Mouse (Mus musculus) brain, embryonic 14.5 days (tissue): ENCODE measurements around the gene Fam234a. TPM values are rescaled to one million over a fixed set of nuclear protein-coding genes. Genes with fewer than 3 reads are reported as not detected.

Source experiments
- DNase-seq: peaks from one replicate; pipeline ENCODE4 v3.0.0-alpha.2; 2011; ENCODE audit warnings: low read depth
- CTCF ChIP-seq: fragments of 200-500 bp; IDR thresholded peaks from 2 replicates; pipeline ENCODE4 v1.5.1; 2012; ENCODE audit warnings: inconsistent platforms, mild to moderate bottlenecking, moderate library complexity, borderline replicate concordance; ENCODE audit not compliant: insufficient read depth, insufficient read length; ENCODE audit errors: extremely low read depth
- POLR2A ChIP-seq: fragments of 200-500 bp; IDR thresholded peaks from 2 replicates; pipeline ENCODE4 v1.6.1; 2012; ENCODE audit warnings: mild to moderate bottlenecking, inconsistent platforms, borderline replicate concordance; ENCODE audit not compliant: poor library complexity, insufficient read depth, insufficient read length, severe bottlenecking; ENCODE audit errors: extremely low read depth
- polyA plus RNA-seq: library from polyadenylated mRNA; depleted of rRNA; stranded (reverse); fragments of >200 nt; gene quantifications from 2 replicates; pipeline ENCODE4 v1.2.3, GENCODE M21; 2012

The Fam234a gene
- polyA plus RNA-seq, 1 experiment, result 33.7 TPM

DNA sequence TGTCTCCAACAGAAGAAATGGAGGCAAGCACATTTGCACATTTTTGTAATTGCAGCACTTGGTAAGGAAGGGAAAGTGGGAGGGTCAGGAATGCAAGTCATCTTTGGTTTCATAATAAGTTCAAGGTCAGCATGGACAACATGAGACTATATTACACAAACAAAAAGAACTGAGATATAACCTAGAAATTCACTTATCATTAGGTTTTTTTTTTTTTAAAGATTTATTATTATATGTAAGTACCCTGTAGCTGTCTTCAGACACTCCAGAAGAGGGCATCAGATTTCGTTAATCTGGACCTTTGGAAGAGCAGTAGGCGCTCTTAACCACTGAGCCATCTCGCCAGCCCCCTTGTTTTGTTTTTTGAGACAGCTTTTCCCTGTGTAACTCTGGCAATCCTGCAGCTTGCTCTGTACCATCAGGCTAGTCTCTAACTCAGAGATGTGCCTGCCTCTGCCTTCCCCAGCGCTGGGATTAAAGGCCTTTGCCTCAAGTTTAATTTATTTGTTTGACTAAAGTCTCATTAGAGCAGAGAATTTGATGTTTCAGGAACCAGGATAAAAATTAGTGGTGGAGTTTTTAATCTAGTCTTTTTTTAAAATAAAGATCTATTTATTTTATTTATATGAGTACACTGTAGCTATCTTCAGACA, 8.0 kb upstream of the Fam234a start:
- no peak for TF ChIP-seq POLR2A
- TF ChIP-seq CTCF, result no peak
- no peak for DNase-seq

DNA sequence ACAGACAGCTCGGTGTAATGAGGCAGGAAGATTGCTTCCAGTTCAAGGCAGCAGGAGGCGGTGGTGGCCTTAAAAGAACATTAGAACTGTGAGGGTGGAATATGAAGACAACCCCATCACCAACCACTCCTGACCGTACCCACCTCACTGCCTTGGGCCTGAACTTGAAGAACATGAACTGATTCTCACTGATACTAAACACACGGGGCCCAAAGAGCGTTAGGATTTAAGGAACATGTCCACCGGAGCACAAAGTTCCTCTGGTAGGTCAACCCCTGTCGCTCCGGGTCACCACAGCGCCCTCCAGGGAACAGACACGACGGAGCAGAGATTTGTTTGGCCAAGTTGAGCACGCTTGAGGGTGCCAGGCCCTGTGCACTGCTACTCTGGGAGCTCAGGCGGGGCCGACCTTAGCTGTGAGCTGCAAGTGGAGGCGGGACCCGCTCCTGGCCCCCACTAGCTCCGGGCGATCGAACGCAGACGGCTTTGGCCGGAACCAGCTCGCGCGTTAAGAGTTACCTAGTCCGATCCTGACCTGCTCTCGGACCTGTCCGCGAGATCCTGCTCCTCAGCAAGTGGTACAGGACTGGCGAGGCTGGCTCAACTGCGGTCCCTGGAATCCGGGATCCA, 456 bp downstream of the Fam234a start:
- DNase-seq, result peak; percentile 65
- TF ChIP-seq CTCF, result peak; percentile 23; the same call in 1 of the 2 replicates
- TF ChIP-seq POLR2A, result no peak

DNA sequence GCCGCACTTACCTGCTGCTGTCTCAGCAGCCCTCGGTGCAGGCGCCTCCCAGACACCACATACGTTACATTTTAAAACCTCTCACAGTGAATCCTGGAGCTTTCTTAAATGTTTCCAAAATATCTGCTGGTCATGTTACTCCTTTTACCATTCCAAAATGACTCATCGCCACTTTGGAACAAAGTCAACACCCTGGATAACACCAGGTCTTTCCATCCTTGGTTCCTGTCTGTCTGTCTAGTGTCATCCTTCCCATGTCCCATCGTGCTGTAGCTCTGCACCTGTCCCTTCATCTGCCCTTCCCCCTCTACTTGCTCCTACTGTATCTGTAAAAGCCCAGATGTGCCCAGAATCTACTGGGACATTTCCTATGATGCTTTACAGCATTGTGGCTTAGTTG, 3.1 kb downstream of the Fam234a start:
- DNase-seq, result no peak
- TF ChIP-seq POLR2A (no peak), CTCF (no peak)

DNA sequence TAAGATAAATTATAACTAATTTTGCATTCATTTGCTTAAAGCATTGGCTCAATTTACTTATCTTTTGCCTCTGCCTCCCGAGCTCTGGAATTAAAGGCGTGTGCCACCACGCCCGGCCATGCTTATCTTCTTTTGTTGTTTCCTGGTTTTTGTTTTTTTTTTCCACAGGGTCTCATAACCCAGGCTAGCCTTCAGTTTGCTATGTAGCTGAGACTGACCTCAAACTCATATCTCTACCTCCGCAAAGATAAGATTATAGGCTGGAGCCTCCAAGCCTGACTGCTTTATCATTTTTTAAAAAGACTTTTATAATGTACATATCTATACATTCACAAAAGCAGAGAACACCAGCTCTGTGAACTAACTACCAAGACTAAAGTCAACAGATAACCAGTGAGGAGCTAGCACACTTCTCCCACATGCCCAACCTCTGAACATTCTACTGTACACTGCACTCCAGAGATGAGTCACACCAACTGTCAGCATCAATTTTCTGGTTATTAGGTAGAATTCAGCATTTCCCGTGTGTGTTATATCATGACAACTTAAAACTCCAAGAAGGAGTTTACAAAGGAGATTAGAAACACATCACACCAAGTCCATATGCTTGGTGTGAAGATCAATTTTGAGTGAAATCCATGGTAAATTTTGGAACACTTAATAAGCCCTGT, 3.8 kb downstream of the Fam234a start:
- no peak for DNase-seq
- no peak for TF ChIP-seq CTCF
- no peak for TF ChIP-seq POLR2A

DNA sequence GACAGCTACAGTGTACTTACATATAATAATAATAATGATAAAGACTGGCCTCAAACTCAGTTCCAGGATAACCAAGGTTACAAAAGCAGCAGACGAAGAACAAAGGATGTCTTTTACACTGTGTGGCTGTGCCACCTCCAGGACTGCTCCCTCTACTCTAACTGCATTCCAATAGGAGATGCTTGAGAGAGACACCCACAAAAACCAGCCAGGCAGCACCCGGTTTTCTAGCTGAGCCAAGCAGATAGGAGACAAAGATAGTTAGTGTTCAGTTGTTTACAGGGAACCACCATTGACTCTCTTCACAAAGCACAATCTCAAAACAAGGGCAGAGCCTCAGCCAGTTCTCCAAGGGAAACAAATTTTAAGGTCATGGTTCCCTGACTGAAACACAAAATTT, 4.5 kb downstream of the Fam234a start:
- no peak for DNase-seq
- no peak for TF ChIP-seq POLR2A
- TF ChIP-seq CTCF, result no peak

DNA sequence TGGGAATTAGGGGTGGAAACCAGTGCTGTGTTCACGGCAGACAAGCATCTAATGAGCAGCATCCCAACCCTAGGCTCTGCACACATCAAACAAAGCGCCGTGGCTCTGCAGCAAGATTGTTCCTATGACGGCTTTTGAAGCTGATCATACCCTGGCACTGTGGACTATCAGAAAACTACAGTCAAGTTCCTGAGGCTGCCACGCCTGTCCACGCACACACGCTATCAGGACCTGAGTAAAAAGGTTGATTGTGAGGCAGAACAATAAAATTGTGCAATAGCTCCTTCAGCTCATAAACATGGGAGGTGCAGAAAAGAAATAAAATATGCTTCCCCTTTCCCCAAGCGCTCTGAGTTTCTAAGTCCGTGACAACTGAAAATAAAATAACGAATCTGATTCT, 6.4 kb downstream of the Fam234a start:
- no peak for DNase-seq
- TF ChIP-seq POLR2A (no peak), CTCF (no peak)

DNA sequence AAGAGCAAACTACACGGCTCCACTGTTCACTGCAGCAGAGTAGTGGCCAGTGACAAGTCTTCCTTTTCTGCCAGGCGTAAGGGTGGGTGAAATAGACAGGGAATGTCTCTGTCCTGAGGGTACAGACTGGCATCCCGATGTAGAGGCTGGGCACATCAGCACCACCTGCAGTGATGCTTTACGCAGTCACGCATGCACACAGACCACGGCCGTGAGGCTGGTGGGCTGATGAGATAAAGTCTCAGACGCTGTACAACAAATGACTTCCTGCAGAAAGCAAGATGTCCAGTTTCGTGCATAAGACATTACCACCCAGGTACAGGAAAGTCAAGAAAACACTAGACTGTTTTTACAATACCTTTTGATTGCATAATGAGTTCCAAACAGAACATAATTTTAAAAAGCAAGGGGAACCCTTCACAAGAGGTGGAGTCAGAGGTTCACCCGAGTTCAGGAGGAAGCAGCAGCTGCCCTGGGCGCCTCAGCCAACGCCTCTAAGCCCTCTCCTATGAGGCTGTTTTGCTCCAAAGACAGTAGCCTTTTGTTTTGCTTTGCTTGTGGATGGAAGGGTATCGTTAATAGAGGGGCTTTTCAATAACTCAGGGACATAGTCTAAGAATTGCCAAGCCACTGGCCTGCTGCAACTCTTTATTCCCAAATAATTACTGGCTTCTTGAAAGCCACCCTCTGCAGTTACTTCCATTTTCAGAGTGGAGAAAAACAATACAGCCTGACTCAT, 8.8 kb downstream of the Fam234a start:
- TF ChIP-seq POLR2A (no peak), CTCF (no peak)
- peak; percentile 17 for DNase-seq

DNA sequence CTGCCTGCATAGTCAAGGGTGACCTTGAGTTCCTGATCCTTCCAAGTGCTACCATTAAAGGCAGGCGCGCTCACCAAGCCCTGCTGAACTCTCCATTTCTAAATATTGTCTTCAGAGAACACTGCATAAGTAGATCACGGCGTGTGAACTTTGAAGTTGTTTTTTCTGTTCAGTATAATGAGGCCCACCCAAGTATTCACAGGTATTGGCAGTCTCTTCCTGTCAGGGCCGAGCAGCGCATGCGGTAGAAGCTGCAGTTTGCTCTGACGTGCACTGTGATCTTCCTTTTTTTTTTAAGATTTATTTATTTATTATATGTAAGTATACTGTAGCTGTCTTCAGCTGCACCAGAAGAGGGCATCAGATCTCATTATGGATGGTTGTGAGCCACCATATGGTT, 9.7 kb downstream of the Fam234a start:
- TF ChIP-seq CTCF, result no peak
- no peak for TF ChIP-seq POLR2A
- no peak for DNase-seq

DNA sequence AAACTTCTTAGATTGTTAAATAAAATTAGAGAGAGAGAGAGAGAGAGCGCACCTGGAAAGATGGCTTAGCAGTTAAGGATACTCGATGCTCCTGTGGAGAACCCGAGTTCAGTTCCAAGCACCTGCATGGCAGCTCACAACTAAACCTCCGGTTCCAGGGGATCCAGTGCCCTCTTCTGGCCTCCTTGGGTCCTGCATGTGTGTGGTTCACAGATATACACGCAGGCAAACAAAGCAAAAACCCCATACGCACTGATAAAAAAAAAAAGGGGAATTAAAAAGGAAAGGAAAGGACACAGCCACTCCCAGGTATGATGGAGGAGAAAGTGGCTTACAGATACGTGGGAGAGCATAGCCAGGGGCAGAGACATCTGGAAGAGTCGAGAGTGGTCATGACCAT, 11.2 kb downstream of the Fam234a start:
- TF ChIP-seq CTCF (peak; percentile 34; the same call in 1 of the 2 replicates), POLR2A (no peak)
- DNase-seq, result no peak

DNA sequence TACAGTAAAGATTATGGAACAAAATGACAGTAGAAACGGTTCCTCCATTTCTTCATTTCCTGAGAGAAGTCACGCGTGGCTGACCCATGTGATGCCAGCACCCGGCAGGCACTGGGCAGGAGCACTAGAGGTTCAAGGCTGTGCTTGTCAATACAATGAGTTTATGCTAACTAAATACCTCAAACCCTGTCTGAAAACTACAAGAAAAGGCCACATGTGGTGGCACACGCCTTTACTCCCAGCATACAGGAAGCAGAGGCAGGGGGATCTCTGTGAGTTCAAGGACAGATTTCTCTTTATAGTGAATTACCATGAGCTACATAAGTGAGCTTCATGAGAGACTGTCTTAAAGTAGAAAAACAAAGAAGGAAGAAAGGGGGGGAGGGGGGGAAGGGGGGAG, 12.9 kb downstream of the Fam234a start:
- DNase-seq, result no peak
- TF ChIP-seq CTCF, result no peak
- TF ChIP-seq POLR2A, result no peak

DNA sequence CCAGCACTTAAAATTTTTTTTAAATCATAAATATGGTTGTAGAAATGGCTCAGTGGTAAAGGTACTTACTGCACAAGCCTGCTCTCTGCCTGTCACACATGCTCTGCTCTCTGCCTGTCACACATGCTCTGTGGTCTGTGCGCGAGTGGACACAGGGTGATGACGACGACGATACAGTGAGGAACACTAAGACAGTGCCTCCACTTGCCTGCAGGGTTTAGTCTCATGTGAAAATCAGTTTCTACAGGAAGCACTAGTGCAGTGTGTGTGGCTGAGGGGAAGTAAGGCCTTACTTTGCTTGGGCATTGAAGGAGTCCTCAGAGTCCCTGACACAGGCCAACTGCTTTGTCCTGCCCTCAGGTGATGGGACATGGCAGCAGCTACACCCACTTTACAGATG, 14.3 kb downstream of the Fam234a start:
- no peak for TF ChIP-seq POLR2A
- TF ChIP-seq CTCF, result no peak

DNA sequence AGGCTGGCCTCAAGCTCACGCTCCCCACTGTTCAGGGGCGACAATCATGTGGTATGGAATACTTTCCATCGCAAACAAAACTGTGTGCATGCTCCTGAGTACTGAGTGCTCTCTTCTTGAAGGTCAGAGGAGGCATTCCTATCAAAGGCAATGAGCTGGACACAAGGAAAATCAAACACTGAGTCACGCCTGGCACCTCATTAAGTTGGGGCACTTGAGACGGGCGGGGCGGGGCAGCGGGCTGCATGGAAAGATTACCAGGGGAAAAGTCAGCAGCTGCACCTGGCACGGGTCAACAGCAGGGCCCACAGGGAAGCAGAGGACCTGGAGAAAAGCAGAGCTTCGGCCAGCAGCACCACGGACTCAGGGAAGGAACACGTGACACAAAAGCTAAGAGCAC, 18.9 kb downstream of the Fam234a start:
- TF ChIP-seq POLR2A (no peak), CTCF (no peak)
- DNase-seq, result no peak

More for the DNA sequence above, 14.3 kb downstream of the Fam234a start:
- no peak for DNase-seq

DNA sequence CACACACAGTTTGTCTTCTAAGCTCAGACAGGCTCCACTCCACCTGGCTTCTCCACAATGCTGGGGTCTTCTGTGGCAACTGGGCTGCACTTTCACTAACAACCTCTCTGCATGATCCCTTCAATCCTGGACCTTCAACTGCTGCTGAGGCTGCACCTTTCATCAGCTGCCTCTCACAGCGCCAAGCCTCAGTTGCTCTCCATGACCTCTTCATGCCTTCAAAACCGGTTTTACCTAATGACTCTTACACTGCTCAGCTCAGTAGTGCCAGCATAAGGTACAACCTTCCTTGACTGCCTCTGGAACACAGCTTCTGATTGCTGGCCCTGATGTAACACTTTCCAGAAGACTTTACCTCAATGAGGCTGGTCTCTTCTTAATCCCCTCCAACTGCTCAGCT, 22.5 kb downstream of the Fam234a start:
- no peak for DNase-seq
- no peak for TF ChIP-seq POLR2A
- TF ChIP-seq CTCF, result no peak
